Mouse (Mus musculus) gonadal fat pad, adult 2 months (tissue): Measurements from ENCODE around the gene Castor2. TPM values are rescaled to one million over a fixed set of nuclear protein-coding genes. Genes with fewer than 3 reads are reported as not detected.

Source experiments
- DNase-seq: peaks from one replicate; pipeline ENCODE4 v3.0.0-alpha.2; 2012; ENCODE audit warnings: low read depth
- polyA plus RNA-seq: library from polyadenylated mRNA; depleted of rRNA; stranded (reverse); fragments of >200 nt; gene quantifications from 2 replicates; pipeline ENCODE4 v1.2.3, GENCODE M21; 2012

Gene Castor2
- polyA plus RNA-seq, 1 experiment = 5.8 TPM

DNA sequence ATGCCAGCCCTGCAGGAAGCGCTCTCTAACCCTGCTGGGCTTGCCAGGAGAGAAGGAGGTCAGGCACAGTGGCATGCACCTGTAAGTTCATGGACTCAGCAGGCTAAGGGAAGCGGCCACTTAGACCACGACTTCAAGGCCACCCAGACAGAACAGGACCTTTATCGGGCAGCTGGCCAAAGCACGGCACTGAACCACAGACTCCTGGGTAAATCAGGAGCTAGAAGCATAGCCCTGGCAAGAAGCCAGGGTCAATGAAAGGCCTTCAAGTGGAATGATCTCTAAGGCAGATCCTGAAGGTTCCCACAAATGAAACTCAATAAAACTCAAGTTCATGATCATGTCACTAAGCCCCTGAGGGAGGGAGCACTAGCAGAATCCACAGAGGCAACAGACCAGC is 65.2 kb downstream of the Castor2 start:
- no peak for DNase-seq

DNA sequence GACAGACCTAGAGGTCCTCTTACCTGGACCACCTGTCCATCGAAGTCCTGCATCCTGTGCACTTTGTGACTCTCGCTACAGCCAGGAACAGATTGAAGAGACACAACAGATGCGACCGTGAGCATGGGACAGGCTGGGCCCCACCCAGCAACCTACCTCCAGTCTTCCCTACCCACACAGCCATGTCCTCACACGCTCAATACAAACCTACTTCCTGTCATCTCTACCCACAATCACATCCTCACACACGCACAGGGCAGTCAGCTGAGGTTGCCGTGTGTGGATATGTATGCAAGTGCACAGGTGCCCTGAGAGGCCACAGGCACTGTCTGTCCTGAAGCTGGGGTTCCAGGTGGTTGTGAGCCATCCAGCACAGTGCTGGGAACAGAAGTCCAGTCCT is 67.1 kb downstream of the Castor2 start:
- no peak for DNase-seq

DNA sequence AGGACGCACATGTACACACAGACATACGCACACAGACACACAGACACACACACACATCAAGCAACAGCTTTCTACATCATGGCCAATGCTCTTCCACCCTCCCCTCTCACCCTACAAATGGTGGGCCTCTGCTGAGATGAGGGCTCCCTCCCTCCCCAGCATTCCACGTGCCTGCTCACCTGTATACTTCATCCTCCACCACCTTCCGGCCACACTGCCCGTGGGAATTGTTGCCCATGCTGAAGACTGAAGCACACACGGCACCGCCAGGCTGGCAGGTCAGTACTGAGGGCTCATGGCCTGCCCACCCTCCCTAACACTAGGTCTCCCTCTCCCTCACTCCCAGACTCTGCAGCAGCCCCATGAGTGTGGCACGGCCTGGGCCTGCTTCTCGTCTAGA is 68.5 kb downstream of the Castor2 start:
- DNase-seq = no peak

DNA sequence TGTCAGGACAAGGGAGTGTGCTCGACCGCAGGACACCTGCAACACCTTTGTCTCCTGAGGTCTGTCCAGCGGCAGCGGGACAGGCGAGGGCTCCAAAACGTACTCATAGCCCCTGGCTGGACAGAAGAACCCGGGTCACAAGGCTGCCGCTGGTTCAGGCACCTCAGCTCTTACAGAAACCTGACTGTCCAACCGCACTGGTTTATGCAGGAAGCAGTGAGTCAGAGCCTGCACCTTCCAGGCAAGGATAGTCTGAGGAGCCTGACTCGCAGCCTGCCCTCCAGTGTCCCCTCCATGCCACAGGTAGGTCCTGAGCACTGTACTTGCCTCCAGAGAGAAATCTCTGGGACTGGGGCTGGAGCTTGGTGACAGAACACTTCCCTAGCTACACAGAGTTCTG is 69.7 kb downstream of the Castor2 start:
- no peak for DNase-seq

DNA sequence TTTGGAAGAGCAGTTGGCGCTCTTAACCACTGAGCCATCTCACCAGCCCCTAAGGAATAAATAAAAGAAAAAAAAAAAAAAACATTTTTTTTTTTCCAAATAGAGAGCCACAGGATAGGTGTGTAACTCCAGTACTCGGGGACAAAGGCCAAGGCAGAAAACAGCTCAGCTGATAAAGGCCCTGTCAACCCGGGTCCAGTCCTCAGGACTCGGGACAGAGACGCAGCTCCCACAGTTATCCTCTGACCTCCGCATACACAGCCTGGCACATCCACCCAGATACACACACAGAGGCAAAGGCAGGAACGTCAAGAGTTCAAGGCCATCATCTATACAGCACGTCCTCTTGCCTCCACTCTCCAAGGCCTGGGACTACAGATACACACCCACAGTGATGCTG is 70.7 kb downstream of the Castor2 start:
- DNase-seq = no peak

DNA sequence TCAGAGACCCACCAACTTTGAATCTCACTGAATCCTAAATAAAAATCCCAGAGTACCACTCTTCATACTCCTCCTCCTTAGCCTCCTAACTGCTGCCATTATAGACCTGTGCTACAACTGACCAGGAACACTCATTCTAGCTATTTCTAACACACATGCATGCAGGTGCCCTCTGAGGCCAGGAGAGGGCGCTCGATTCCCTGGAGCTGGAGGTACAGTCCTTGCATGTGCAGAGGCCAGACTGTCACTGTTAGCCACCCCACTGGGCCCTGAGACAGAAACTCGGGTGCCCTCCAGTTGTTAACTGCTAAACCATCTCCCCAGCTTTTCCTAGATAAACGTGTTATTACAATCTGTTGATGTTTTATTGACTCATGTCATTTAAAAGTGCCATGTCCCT is 73.7 kb downstream of the Castor2 start:
- no peak for DNase-seq

DNA sequence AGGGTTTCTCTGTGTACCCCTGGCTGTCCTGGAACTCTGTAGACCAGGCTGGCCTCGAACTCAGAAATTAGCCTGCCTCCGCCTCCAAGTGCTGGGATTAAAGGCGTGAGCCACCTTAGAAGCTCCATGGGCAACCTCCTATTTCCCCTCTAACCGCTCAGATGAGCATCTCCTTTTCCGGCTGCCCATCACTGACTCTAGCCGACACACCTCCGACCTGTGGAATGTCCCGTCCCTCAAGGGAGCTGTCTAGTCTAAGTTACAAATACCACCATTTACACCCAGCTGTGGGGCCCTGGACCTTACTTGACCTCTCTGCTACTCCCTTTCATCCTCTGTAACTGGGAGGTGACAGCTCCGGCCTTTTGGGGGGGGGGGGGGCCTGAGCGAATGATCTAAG is 76.2 kb downstream of the Castor2 start:
- no peak for DNase-seq

DNA sequence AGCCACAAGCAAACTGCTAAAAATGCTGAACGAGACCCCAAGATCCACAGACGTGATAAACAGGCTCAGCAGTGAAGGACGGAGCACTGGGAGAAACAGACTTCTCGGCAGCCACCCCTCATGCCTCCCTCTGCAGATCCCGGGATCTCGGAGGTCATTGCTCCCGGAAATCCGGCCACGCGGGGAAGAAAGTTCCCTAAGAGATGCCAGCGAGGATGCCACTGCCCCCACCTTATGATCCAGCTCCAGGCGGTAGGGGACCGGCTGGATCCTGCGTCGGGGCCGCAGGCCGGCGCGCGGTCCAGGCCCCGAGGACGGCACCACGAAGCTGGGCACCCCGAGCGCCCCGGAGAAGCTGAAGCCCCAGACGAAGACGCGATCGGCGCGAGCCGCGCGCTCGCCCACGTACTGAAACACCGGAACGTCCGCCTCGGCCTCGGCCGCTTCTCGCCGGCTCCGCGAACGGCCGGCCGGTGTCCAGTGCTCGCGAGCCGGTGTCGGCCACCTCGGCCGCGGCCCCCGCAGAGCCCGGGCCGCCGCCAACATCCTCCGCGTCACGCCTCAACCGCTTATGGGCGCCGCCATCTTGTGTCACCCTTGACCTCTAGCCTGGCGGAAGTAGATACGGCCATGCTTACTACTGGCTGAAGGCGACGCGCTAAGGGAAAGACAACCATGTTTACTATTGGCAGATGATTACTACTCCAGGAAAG is 76.8 kb downstream of the Castor2 start, which contains the start of gene Rcc1l:
Gene Rcc1l, minus strand, starts transcription at position 606 of the 713 bp plus-strand sequence.
- DNase-seq = no peak

DNA sequence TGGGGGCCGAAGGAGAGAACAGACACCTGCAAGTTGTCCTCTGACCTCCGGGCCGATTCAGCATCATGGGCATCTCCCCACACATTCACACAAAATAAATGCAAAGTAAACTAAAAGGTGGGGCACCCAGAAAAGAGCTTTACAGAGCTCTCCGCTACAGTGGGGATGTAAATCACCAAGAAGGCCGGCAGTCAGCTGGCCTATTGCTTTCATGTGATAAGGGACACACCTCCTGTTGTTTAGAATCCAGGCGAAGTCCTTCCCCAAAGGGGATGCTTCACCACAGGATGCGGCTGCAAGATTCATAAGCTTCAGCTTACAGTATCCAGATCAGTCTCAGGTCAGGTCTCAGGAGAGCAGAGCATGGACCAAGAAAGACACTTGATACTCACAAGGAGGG is 79.0 kb downstream of the Castor2 start:
- no peak for DNase-seq

DNA sequence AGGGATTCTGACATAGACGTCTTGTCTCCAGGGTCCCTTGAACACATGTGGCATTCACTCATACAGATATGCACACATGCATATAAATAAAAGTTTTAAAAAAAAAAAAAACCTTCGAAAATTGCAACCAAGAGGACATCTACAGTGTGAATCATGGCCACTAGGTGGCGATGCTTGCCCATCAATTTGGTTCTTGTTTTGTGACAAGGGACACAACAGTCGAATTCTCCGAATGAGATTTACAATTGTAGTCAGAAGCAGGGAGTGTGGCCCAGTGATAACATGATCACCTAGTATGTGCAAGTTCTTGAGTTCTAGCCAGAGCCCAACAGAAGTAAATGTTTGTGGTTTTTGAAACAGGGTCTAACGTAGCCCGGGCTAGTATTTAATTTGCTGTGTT is 80.4 kb downstream of the Castor2 start:
- no peak for DNase-seq

DNA sequence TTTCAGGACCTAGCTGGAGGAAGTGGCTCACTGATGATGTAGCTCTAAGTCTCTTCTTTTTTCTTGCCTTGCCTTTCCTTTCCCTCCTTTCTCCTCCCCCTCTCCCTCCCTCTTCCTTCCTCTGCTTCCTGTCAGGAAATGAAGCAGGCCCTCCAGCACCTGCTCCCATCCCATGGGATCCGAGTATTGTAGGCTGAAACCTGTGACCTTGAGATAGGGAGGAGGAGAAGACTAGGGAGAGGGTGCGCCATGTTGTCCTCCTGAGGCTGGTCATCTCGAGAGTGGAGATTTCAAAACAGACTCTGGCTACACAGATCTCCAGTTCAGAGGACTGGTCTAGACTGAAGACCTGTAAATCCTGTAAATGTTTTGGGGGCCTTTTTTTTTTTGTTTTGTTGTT is 82.7 kb downstream of the Castor2 start:
- no peak for DNase-seq

DNA sequence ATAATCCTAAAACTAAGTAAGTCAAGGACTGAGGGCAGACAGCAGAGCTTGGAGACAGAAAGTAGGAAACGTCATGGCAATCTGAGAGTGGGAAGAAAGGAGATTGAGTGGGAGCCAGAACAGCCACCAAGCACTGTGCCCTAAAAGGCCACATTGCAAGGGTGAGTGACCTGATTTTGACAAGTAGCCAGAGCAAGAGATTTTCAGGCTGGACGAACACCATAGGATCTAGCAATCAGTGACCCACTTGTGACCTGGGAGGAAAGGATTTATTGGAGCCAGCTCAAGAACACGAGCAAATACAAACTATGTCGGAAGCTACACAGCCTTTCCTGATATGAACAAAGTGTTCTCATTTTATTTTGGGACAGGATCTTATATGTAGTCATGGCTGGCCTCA is 83.2 kb downstream of the Castor2 start:
- no peak for DNase-seq

DNA sequence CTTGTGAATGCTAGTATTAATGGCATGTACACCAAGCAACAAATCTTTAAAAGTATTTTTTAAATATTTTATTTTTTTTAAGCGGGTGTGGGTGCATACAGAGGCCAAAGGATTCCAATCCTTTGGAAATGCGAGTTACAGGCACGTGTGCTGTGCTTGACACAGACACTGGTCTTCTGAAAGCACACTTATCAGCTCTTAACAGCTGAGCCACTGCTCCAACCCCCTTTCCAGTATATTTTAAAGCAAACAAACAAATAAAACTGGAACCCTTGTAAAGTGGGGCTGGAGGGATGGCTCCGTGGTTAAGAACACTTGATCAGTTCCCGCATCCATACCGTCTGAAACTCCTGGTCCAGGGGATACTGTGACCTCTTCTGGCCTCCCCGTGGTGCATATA is 83.7 kb downstream of the Castor2 start:
- DNase-seq = no peak

DNA sequence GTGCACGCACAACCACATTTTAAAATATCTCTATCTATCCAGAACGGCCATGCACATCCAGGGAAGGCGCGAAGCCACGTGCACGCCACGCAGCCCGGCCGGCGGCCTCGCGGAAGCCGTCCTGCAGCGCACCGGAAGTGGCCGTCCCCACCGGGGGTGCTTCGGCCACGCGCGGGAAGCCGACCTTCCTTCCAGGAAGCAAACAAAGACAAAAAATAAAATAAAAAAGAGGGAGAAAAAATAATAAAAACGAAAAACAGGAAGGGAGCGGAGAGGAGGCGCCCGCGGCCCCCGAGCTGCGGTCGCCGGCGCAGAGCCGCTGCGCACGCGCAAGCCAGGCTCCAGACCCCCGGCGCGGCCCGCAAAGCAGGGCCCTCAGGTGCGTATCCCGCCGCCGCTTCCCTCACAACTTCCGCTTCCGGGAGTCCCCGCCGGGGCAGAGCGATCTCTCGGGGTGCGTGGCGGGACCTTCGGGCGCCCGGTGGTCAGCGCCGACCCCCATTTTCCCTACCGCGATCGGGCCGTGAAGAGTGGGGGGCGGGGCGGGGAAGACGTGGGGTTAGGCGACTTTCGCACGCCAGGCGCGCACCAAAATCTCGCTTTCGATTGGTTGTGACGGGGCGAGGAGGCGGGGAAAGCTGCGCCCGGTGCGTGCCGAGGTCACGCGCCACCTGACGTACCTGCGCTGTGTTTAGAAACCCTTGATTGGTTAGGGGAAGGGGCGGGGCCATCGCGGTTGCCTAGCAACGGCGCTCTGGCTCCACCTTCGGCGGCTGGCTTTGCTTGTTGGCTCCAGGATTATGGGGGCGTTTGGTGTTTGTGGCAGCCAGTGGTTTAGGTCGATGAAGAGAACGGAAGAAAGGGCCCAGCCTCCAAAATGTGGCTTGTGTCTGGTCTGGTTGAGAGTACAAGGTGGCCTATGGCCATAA is 84.6 kb downstream of the Castor2 start, which contains the start of gene Gtf2ird2:
Gene Gtf2ird2, plus strand, starts transcription at position 140 of the 929 bp plus-strand sequence.
- no peak for DNase-seq

DNA sequence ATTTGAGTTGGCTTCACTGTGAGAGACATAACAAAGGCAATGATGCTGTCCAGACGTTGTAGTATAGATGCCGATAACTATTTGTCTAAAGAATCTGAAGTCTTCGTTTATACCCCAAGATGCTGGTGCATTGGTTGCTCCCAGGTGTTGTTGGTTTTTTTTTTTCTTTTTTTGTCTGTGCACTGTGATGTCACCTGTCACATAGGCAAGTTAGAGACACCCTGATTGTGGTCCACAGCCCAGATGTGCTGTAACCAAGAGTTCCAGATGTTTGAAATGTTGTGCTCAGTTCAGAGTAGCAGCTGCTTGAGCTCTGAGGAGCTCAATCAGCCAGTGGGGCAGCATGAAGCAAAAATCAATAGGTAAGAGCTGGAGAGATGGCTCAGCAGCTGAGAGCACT is 86.5 kb downstream of the Castor2 start:
- no peak for DNase-seq

DNA sequence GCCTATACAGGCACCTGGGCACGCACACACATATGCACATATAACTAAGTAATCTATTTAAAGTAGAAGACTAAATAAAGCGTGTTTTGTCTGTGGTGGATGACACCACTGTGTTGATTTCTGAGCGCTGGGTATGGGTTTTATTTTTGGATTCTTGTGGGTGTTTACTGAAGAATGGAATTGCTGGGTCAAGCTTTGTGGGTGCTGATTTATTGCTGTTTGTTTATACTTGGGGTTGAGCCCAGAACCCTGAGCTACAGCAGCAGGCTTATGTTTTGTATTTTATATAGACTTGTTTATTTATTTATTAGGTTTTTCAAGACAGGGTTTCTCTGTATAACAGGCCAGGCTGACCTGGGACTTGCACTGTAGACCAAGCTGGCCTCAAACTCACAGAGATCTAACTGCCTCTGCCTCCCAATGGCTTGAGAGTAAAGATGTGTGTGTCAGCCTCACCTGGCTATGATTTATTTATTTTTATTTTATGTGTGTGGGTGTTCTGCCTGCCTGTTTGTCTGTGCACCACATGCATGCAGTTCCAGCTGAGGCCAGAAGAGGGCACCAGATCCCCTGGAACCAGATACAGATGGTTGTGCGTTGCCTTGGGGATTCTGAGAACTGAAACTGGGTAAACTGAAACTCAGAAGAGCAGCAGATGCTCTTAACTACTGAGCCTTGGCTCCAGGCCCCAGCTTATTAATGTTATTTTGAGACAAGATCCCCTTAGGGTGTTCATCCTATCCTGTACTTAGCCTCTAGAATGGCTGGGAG is 87.6 kb downstream of the Castor2 start:
- no peak for DNase-seq

DNA sequence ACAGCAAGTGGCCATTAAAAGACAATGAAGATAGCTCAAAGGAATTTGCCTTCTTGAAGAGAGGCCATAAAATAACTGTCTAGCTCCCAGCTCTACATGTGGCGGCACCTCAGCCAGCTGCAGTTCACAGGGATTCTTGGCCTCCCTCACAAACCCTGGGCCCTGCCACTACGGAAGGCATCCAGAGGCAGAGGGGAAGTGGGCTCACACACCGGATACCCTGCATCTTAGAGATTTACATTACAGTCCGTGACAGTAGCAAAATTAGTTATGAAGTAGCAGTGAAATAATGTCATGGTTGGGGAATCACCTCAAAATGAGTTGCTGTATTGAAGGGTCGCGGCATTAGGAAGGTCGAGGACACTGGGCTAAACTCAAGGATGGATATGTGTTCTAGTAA is 89.1 kb downstream of the Castor2 start:
- no peak for DNase-seq

DNA sequence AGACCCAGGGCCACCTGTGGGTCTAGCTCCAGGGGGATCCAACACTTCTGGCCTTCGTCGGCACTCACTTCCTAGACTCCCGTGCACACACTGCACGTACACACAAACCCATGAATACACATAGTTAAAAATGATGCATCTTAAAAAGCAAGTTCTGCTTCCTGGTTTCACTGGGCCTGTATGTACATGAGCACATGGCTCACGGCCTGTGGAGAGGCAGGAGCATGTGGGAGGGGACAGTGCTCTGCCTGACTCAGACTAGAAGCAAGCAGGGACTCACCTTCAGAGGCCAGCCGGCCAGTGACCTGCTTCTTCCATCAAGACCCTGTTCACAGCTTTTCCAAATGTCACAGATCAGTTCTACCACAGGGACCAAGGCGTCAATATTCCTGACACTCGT is 94.2 kb downstream of the Castor2 start:
- no peak for DNase-seq
